Mouse (Mus musculus): Measurements from ENCODE around the gene Gsg1l. TPM values are rescaled to one million over a fixed set of nuclear protein-coding genes. Genes with fewer than 3 reads are reported as not detected.

Gsg1l gene
- polyA plus RNA-seq (2021; fragmentation: Nextera tagmentation): 6.1 and 7.5 TPM in 2 replicates
- long read RNA-seq, experiment 1, transcript Gsg1l-201 (7 exons, 3,923 nt): major isoform, 6 of 13 reads
- long read RNA-seq, experiment 1, partial matches to known transcripts: 1 of 13 reads
- long read RNA-seq, experiment 1, other reads (novel, unspliced or antisense): 6 of 13 reads
- long read RNA-seq, experiment 2, transcript Gsg1l-201 (7 exons, 3,923 nt): major isoform, 44 of 58 reads
- long read RNA-seq, experiment 2, partial matches to known transcripts: 1 of 58 reads
- long read RNA-seq, experiment 2, other reads (novel, unspliced or antisense): 13 of 58 reads

DNA sequence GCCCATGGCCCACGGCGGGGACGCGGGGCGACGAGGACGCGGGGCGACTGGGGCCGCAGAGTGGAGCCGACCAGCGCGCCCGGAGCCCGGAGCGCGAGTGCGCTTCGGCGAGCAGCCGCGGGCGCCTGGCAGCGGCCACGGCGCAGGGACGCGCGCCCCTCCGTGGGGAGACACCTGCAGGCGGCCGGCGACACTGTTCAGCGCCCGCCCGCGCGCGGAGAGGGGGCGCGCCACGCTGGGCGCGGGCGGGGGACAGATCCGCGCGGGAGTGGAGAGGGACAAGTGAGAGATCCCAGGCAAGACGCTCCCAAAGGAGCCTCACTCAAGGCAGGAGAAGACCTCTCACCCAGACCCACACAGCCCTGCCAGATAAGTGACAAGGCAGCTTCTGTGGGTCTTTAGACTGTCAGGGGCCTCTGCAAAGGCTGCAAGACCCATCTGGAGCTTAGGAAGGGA is at the start of gene Gsg1l:
Gsg1l (minus strand) TSS at position 126 of the 456 bp plus-strand sequence.

Other genes with a start within 250 kb of the Gsg1l start
- 19.3 and 24.7 TPM in 2 replicates for gene Xpo6, start 118.1 kb upstream of the Gsg1l start, polyA plus RNA-seq (2021; fragmentation: Nextera tagmentation)
- 4.8 and 5.6 TPM in 2 replicates for gene Sbk1, start 190.2 kb upstream of the Gsg1l start, polyA plus RNA-seq (2021; fragmentation: Nextera tagmentation)